Mouse (Mus musculus): Measurements from ENCODE around the gene Tsc2. TPM values are rescaled to one million over a fixed set of nuclear protein-coding genes. Genes with fewer than 3 reads are reported as not detected.
A peak's percentile ranks its signal among the peaks of the same experiment; 100 is the strongest.
"Not testable (repeated sequence)": the region's sequence is repeated elsewhere in the genome, so short reads cannot be mapped to it uniquely, and the experiment has no call there.

Tsc2 gene
- 10 to 100 TPM; 82.9 to 87.9 TPM for total RNA-seq (2021)

DNA sequence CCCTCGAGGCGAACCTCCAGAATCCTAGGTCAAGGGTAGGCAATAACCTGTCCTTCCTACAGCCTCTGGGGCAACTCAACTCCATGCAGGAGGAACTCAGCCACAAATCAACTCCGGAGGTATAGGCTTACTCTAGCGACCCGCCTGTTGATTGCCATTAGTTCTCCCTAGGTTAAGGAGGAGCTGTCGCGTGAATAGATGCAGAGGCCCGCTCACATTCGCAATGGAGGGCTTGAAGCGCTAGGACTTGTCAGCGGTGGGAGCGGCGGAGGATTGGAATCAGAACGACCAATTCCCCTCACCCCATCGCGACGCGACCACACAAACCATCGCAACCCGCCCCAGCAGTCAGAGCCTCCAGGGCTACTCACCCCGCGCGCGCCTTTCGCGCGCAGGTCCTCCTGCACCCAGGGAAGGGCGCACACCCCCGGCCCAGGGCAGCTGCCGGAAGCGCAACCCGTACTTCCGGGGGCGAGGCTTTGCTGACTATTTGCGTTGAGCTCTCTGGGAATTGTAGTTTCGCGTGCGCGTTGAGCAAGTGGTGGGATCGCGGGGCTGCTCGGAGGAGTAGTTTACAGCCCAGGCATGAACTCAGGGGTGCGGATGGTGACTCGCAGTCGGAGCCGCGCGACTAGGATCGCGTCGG, at the start of gene Tsc2, which contains the start of gene Nthl1:
Tsc2 (minus strand) TSS at position 464 of the 646 bp plus-strand sequence.
Nthl1 (plus strand) TSS at position 514 of the 646 bp plus-strand sequence.
- DNase-seq: peak; percentile 85

- no peak for DNase-seq
These were observed 45.2 kb upstream of the Tsc2 start for GRCm38 (mm10) chr17:24677500-24678080.

- DNase-seq: no peak
These were observed 44.4 kb upstream of the Tsc2 start for GRCm38 (mm10) chr17:24676877-24677276.

DNA sequence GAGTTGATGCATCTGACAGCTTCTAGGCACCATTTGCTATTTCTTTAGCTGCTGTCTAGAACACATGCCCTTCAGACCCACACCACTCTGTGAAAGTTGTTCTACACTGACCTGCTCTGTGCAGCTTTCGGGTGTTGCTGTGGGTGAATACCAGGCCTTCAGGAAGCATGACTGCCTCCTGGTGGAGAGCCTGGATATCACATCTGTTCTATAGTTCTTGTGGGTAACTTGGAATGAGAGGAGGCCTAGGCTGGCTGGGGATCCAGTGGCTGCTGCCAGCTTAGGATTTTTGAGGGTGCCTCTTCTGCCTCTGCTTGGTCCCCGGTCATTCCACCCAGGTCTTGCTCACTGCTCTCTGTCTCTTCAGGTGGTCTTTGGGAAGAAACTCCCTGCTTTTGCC, 43.8 kb upstream of the Tsc2 start:
- DNase-seq: peak; percentile 87

GRCm38 (mm10) chr17:24674277-24674676, 41.8 kb upstream of the Tsc2 start:
- DNase-seq: no peak

DNA sequence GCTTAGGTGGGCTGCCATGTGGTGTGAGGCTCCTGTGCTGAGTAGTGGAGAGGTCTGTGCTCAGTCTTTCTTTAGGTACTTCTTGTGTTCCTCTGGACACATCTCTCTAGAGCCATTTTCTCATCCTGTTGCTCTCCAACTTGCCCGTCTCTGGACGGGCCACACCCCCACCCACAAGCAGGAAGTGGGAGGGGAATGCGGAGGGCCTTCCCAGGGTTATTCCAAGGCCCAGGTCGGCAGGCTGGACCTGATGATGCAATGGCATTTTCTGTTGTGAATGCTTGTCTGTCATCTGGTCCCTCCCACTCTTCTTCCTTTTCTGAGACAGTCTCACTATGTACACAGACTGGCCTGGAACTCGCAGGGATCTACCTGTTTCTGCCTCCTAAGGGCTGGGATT, 39.7 kb upstream of the Tsc2 start:
- DNase-seq: peak; percentile 56

DNA sequence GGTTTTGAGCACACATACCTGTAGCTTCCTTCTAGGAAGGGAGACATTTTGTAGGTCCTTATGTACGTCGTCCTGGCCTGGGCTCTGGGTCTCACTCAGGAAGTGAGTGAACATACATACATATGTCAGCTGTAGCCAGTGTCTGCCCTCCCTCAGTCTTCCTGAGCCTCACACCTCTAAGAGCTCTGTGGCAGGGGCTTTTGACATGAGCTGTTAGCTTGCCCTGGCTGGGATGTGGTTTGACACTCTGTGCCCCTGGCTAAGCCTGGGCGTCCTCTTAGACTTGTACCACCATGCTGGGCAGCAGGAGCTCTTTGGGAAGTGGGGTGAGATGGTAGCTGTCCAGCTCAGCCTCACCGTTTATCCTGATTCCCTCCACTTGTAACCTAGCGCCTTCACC, 38.9 kb upstream of the Tsc2 start:
- DNase-seq: no peak

- no peak for DNase-seq
These were observed 37.9 kb upstream of the Tsc2 start for GRCm38 (mm10) chr17:24670246-24670844.

DNA sequence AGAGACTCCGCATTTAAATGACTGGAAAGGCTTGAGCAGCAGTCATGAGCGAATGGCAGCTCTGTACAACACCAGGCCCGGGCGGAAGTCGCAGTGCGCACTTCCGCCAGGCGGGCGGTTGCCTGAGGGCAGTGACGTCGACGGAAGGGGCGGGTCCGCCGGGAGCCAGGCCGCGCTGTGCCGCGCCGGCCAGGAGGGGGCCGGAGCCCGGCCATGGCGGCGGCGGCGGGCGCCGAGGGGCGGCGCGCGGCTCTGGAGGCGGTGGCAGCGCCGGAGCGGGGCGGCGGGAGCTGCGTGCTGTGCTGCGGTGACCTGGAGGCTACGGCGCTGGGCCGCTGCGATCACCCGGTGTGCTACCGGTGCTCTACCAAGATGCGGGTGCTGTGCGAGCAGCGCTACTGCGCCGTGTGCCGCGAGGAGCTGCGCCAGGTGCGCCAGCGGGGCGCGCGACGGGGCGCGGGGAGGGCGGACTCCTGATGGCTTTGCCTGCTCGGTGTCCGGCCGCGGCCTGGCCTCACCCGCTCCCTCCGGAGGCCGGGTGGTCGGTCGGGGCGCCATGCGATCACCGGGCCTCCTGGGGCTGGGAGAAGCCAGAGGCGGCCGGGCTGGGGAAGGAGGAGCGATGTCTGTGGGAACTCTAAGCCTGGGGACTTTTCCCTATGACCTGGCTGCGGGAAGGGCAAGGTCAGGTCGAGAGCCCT, 37.3 kb upstream of the Tsc2 start, which contains the start of gene Zfp598:
Zfp598 (plus strand) TSS at position 143 of the 701 bp plus-strand sequence.
- DNase-seq: peak; percentile 97

- not testable (repeated sequence) for DNase-seq
These were observed 36.7 kb upstream of the Tsc2 start for GRCm38 (mm10) chr17:24669214-24669544.

GRCm38 (mm10) chr17:24667416-24667815, 35.0 kb upstream of the Tsc2 start:
- DNase-seq: peak; percentile 67

- not testable (repeated sequence) for DNase-seq
These were observed 34.6 kb upstream of the Tsc2 start for GRCm38 (mm10) chr17:24667011-24667410.

DNA sequence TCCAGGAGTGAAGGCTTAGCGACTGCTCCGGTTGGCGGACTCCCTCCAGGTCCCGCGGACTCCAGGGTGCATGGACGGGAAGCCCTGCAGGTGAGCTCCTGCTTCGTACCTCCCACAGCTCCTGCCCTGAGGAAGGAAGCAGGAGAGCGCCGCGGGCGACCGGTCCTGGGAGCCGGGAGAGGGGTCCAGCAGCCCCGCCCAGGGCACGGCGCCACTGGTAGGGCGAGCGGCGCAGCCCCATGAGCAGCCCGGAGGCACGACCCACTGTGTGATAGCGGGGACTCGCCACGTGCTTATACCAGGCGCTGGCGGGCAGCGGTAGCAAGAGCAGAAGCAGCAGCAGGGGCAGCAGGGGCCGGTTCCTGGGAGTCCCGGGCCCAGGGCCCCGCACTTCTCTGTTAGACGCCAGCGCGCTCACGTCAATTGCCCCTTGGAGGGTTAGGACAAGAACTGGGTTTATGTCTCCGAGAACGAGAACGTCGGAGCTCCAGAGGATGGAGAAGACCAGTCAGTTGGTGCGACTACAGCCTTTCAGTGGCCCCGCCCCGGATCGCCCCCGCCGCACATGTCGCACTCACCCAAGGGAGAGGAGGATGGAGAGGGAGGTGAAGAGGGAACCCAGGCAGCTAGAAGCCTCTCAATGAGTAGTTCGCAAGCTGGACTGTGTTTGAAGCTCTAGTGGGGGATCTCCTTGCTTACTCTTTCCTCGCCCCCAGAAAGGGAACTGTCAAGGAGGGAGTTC, 25.8 kb upstream of the Tsc2 start, which contains the start of gene Npw:
Npw (minus strand) TSS at position 441 of the 742 bp plus-strand sequence.
- DNase-seq: peak; percentile 43

GRCm38 (mm10) chr17:24654969-24655368, 22.5 kb upstream of the Tsc2 start:
- DNase-seq: no peak

DNA sequence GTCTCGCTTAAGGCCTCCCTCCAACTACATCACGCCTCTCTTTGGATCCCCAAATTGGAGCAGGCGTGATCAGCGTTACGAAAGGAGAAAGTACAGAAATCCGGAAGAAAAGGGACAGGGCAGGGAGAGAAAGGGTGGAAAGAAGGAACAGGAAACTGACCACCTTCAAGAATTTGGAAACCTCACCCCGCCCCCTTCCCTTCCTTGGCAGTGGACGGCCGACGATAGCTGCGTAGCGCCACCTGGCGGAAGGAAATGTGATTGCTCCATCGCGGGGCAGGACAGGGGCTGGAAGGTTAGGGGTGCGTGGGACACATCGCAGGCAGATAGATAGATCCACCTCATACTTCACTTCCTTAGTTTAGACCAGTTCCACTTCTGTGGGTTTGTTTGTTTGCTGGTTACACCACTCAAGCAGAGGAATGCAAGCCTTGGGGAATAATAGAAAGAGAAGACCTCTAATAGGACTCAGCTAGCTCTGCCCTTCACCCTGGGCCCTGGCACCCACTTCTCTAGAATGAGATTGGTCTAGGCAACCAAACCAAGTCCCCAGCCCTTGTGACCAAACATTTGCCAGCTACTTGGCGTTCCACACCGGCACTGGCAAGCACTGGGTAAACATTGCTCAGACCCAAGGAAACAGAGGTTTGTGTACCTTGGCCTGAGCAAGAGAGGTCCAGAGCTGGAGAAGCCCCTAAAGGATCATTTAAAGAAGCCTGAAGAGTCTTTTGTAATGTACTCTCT, 21.7 kb upstream of the Tsc2 start:
- DNase-seq: peak; percentile 86

DNA sequence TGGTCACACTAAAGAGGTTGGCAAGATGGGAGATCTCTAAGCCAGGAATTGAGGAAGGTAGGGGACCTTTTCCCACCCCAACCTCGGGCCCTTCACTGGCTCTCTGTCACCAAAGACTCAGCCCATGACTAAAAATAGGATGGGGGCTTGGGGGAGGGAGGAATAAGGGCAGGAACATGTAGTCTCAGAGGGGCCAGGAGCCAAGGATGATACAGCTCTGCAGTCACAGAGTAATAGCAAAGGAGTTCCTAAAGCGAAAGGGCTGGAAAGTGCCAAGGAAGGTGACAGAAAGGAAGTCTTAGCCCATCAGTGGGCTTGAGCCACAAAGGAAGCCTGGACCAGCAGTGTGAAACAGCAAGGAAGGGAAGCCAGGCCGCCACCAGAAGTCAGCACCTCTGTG, 19.4 kb upstream of the Tsc2 start:
- no peak for DNase-seq

GRCm38 (mm10) chr17:24650766-24651165, 18.3 kb upstream of the Tsc2 start:
- DNase-seq: no peak

GRCm38 (mm10) chr17:24650070-24650616, 17.7 kb upstream of the Tsc2 start, which contains the start of gene Slc9a3r2:
Gene Slc9a3r2 (minus strand): TSS chr17:24650327.
- DNase-seq: peak; percentile 71

- peak; percentile 65 for DNase-seq
These were observed 17.2 kb upstream of the Tsc2 start for GRCm38 (mm10) chr17:24649581-24650069.

DNA sequence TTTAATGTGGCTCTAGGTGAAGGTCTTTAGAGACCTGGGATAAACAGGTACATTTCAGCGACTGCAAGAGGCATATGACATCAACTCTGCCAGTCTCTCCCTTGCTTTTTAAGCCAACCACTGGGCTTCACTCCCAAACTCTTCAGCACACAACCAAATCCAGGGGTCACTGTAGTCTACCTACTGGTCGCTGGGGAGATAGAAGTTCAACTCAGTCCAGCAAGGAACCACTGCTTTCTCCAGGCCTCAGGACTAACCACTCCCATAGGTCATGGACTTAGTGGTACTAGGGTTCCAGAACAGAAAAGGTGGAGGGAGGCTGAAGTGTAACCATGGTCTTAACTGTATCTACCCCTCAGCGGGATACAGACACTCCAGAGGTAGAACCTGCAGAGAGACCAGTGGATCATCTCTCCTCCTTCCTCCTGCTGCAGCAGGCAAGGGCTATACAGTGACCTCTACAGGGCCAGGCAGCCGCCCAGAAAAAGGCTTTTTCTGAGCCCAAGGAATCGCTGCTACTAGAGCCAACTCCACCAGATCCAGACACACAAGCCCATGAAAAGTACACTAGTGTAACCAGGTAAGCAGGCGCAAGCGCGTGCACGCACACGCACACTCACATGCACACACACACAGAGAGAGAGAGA, 16.4 kb upstream of the Tsc2 start:
- DNase-seq: no peak

DNA sequence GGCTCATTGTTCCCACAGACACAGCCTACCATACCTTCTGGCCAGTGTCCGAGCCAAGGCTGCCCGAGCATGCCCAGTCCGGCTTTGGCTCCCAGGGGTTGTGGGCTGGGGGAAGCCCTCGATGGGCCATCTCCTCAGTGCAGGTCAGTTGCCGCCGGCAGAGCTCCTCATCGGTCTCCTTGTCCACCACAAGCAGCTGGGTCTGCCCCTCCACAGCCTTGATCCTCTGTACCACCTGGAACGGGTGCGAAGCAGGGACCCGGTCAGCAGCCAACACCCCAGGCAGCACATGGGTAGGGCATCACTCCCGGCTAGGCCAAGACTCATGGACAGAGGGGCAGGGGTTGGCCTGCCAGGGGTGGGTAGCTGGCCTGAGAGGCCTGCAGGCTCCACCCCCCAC, 15.1 kb upstream of the Tsc2 start:
- peak; percentile 30 for DNase-seq

All from heart, postnatal 4 days (tissue).